Mouse (Mus musculus) retina, embryonic 14.5 days (tissue): ENCODE data around the gene Adamtsl1.

Experiments
- DNase-seq: peaks from one replicate; pipeline ENCODE4 v3.0.0-alpha.2; 2015; ENCODE audit warnings: low spot score

Adamtsl1 gene

DNA sequence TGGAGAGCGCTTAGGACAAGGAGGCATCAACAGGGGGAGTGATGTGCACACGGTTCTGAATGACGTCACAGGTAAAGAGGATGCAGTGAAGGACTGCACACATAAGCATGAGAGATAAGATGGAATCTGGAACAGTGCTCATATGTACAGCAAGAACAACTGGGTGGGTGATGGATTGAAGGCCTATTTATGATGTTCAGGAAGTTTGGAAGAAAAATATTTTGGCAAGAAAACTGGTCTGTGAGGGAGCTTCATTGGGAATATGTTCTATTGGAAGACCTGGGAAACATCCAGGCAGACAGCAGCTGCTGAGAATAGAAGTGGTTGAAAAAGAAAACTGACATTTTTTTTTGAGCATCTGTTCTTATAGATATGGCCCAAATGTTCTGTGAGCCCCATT, 300.4 kb downstream of the Adamtsl1 start:
- no peak for DNase-seq

DNA sequence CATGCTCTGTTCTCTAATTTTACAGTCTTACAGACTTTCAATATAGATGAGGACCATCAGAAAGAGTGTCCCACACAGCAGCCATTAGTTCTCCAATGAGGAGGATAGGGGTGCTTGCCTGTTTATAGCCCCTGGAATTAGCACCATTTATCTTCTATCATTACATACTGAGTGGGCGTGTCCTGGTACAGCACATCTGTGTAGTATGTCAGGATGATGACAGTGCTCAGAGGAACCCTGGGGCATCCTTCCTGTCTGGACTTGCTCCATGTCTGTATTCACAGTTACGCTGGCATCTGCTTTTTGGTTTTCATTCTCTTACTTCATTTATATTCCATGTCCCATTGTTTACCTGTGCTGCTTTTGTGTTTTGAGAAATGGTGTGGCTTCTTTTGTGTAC, 304.5 kb downstream of the Adamtsl1 start:
- no peak for DNase-seq

DNA sequence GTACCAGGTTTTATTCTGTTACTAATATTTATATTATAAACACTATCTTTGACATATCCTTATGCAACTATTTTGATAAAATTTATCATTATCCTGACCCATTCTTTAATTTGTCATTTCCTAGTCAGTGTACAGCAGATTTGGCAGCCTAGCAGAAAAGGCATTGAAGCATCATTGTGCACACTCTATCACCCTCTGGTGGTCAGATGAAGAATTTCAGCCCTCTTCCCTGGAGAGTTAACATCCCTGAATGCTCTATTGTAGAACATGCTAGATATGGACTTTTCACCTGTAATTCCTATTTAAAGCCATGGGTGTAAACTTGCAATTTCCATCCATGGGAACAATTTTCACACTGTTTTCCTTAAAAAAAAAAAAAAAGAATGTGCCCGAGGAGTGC, 305.2 kb downstream of the Adamtsl1 start:
- peak; percentile 87 for DNase-seq

DNA sequence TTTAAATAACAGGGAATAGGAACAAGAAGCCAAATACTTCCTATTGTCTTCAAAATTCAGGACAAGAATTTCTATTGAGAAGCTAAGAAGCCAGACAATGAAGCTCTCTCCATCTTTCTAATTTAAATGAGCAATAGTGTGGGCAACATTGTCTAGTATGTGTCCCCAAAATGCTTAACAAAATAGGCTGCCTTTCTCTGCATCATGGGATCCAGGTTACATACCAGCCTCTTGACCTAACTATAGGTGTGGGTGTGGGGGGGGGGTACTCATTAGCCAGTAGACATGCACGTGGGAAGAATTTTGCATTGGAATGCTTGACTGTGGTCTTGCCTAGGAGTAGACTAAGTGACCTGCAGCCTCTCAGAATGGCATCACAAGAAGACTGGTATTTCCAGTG, 305.9 kb downstream of the Adamtsl1 start:
- DNase-seq: no peak

DNA sequence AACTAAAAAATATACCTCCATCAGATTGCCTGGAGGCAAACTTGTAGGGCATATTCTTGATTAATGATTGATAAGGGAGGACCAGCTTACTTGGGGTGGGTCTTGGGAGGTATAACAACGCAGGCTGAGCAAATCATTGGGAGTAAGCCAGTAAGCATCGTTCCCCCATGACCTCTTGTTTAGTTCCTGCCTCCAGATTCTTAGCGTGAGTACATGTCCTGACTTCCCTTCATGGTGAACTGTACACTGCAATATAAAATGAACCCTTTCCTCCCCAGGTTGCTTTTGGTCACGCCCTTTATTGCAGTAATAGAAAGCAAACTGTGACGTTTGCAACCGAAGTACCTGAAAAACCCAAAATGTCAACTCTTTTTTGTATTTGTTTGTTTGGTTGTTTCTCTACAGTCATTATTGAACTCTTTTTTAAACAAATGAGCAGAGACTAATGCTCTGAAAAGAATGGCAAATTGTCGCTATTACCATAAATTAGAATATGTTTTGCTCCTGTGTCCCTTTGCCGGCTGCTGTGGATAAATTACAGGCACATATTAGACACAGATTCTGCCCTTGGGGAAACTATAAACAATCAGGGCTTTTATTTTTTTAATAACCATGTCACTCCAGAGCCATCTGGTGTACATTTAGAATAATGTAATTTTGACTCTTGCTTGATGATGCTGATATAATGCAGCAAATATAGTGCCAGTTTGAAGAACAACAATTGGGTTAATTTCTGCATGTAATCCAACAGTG, 310.2 kb downstream of the Adamtsl1 start:
- DNase-seq: no peak

DNA sequence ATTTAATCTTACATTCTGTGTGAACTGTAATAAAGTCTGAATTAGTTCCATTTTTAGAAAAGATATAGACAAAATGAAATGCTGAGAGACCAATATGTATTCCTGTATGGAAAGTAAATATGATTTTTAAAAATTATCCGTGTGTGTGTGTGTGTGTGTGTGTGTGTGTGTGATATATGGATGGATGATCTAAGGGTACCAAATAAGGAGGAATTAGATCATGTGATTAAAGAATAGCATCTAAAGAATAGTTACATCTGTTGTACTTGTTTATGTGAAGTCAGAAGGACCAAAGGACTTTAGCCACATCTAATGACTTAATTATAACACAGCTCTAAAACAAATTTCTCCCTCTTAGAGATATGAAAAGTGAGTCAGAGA, 310.7 kb downstream of the Adamtsl1 start:
- no peak for DNase-seq

DNA sequence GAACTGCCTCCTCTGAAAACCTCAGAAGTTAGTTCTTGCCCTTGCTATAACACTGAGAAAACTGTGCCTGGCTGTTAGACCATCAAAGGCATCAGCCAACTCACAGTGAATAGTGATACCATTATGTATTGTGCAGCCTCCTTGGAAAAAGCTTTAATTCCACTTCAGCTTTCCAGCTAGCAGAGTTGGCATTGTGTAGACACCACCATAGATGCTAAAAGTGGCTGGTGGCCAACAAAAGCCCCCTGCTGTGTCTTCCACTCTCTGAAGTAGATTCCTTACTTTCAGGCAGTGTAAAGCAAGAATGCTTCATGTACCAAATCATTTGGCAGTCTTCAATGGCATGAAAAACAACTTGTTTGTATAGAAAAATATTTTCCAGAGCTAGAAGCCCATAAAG, 323.1 kb downstream of the Adamtsl1 start:
- no peak for DNase-seq

DNA sequence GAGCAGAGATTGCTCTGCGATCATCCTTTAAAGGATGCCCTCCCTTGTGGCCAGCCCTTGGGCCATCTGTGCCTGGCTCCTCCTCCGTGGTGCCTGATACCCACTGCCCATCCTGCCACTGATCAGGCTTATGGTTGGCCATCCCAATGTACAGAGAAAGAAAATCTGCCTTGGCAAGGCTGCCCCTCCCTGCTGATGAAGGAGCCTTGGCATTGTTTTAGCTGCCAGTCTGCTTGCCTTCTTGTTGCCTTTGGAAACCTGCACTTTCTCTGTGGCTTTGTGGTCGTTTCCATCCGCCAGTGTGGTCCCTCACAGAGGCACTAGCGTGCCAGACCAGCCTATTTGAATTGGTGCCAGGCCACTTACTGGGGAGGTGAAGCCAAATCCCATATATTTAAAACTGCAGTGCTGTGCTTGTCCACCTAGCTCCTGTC, 323.6 kb downstream of the Adamtsl1 start:
- no peak for DNase-seq

DNA sequence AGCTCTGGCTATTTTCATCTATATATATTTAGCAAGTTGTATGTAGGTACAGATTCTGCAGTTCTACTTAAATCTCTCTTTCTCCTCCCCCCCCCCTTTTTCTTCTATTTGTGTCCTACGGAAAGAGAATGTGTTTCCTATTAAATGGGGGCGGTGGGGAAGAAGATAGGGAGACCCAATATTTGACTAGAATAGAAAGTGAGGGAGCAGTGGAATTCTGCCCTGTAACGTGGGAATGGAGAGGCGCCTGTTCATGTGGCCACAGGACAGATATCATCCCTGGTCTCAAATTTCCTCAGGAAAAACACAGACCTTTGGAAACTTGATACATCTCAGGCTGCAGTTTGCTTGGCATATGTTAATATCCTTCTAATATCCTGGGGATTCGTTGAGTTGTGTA, 324.1 kb downstream of the Adamtsl1 start:
- DNase-seq: no peak

DNA sequence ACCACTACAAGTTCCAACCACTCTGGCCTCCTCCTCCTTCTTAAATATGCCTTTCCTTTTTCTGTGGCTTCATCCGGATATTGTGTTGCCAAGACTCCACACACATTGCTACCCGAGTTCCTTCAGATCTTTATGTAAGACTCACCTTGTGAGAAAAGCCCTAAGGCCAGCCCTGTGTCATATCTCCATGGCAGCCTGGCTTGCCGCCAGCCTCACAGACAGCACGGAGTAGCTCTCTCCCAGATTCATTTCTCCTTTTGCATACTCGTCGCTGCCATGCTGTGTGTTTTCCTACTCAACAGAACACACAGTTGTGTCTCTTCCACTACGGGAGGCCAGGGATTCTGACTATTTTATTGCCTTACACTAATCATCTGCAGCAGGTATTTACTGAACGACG, 328.1 kb downstream of the Adamtsl1 start:
- no peak for DNase-seq

DNA sequence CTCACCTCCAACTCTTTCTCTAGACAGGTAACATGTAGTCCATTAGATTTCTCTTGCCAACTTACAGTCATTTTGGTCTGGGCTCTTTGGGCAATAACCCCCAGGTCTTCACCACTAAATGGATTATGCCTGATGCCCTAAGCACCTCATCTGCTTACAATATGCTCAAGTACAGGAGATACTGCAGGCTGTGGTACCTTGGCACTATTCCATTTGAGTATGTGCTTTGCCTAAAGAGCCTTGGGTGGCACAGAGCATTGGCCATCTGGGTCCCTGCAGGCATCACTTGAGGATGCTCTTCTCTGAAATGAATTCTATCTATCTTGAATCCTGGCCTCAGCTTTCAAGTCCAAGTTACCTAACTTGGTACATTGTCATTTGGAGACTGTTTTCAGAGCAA, 330.4 kb downstream of the Adamtsl1 start:
- DNase-seq: no peak

DNA sequence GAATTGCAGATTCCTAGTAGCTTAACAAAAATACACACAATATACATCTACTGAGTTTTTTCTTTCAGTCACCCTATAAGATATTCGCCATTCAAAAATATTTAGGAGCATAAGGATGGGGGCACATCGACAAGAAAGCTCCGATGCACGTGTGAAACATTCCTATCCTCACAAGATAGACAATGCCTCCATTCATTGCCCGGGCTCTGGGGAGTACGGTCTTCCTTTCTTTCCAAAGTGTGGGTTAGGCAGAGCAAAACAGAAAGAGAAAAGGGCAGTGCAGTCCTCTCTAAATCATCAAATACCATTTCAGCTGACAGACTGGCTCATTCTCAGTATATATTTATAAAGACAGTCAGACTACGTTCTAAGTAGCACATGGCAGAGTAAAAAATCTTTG, 332.0 kb downstream of the Adamtsl1 start:
- DNase-seq: no peak

DNA sequence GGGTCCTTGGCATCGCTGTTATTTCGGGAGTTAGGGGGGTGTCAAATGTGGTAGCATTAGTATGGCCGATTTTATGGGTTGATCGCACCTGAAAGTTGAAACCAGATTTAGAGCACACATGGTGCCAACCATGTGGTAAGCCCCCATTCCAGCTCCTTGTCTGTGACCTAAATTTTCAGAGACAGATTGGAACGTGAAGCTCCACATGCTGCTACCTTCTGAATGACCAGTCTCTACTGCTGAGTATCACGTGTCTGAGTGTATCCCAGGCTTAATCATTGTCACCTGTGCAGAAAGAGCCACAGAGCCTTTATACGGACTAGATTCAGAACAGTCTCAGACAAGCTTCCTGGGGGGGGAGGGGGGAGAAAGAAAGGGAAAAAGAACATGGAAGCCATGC, 339.4 kb downstream of the Adamtsl1 start:
- no peak for DNase-seq

DNA sequence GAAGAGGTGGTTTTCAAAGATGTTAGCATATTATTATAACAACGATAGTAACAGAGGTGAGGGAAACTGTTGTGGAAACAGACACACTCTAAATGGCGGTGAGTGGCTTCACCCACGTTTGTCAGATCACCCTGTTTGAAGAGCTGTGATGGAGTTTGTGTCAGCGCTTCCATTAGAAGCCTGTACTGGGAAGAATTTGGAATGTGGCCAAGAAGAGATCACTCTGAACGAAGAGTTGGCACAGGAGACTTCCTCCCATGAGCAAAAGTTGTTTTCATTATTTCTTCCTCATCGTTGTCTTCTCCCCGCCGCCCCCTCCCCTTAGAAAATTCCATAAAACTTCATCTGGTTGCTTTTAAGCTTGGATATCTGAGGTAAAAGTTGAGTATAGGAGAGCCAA, 340.5 kb downstream of the Adamtsl1 start:
- no peak for DNase-seq

DNA sequence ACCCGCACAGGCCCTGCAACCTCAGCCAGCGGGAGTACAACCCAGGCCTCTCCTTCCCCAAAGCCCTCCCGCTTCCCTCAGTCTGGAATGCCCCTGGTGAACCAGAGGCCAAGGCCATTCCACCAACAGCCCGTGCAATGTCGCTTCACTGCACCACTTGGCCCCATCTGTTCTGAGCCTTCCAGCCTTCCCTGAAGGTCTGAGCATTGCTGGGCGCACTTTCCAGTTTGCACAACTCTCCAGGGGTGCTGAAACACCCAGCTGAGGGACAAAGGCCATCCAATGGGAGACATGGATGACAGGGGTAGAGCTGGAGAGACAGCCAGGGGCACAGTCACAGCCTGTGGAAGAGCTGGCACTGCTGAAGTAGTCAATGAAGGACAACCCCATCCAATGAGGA, 365.4 kb downstream of the Adamtsl1 start:
- no peak for DNase-seq

DNA sequence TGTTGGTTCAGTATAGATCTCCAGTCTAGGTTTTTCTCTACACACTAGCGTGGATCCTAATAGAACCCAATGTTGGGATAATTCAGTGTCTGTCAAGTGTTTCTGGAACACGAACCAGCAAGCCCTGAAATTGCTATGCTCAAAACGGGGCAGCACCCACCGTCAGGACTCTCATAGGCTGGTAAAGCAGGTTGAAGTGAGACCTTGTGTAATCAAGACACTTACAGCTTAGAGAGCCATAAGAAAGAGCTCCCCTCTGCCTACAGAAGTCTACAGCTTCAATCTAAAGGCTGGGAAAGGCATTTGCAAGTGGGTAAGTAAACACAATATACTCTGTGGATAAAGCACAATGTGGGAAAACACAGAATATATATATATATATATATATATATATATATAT, 367.3 kb downstream of the Adamtsl1 start:
- no peak for DNase-seq

DNA sequence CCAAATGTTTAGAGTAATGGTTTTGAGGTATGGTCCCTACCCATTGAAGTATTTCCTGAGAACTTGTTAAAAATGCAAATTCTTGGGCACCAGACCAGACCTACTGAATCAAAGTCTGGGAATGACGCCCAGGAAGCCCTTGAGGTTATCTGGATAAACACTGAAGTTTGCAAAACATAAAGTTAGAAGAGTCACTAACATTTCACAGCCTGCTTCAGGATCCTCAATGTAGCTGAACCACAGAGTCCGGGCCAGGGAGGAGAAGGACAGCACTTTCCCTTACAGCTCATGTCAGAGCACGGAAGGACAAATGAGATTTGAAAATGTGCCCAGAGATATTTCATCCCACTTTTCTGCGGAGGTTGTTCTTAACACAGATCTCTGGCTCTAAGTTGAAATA, 370.1 kb downstream of the Adamtsl1 start:
- no peak for DNase-seq

DNA sequence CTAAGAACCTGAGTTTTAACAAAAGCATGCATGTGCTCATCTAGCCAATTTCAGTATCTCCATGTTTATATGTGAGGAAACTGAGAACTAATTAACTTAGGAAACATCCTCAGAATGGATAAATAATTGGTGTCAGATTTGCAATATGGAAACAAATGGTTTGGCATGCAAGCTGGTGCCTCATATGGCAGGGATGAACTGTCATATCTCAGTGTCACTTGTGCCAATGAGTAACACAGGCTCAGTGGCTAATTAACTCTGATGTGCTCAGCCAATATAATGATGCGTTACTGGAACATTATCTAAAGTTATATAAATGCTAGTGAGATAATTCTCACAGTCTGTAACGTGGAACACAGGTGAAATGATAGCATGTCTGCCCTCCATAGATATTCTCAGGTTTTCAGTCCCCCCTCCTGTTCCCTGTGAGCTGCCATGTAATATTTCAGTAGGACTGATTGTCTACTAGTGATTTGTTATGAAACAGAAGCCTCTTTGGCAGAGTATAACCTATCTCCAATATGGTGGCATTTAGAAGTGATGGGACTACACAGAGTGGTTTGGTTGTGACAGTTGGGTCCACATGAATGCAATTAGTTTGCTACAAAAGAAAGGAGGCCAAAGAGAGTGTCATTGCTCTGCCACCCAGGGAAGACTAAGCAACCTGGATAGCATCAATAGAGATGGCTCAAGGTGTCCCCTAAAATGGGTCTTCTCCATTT, 376.1 kb downstream of the Adamtsl1 start:
- no peak for DNase-seq

DNA sequence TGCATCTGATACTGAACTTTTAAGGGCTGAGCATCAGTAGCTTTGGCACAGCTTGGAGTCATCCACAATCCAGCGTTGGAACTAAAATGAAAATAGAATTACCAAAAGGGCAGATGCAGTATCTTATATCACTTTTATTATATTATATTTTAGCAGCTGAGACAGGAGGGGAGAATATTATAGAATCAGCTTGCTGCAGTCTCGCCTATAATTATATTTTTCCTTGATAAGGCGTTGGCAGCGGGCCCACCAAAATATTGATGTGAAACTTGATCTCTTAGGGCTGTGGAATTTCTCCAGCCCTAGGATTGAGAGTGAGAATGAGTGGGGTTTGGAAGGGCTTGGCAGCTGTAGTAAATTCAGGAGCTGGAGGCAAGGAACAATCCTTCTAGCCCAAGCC, 387.3 kb downstream of the Adamtsl1 start:
- no peak for DNase-seq

DNA sequence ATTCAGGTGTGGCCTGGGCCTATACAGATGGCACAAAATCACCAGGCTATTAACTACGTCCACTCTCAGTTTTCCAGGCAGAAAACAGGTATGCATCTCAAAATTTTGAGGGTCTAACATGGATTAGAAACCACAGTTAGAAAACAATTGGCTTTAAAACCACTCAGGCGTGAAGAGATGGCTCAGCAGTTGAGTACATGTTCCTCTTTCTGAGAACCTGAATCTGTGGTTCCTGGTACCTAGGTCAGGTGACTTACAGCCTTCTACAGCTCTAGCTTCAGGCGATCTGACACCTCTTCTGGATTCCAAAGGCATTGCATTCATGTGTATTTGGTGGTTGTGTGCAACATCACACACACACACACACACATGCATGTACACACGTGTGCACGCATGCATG, 390.2 kb downstream of the Adamtsl1 start:
- no peak for DNase-seq

DNA sequence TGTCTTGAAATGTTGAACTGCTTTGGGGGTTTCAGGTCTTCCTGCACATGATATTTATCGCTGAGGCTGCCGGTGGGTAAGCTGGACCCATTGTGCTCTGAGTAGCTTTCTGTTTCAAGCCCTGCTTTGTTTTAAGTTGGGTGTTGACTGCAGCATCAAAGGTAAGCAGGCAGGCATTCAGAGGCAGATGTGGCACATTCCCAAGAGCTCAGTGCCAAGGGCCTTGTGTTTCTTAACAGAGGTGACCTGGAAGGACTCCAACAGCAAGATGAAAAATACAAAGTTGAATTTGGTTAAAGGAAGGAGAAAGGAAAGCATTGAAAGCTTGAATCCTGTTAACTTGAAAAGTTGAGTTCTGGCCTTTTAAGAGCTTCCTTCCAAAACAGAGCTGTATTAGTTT, 402.1 kb downstream of the Adamtsl1 start:
- DNase-seq: no peak

DNA sequence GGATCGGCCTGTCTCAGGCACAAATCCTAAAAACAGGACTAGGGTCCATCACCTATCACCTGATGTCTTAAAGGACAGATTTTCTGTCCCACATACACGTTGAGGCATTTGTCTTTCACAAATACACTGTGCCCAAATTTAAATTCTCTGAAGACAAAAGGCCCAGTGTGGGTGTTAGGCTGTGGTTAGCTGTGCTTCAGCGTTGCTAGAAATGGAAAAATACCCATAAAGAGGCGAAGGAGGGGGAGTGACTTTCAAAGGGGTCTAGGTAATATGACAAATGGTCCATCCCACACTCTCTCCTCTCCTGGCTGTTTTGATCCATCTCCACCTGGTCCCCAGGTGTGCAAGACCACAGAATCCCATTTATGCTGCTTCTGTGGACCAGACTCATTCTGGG, 404.4 kb downstream of the Adamtsl1 start:
- DNase-seq: no peak

DNA sequence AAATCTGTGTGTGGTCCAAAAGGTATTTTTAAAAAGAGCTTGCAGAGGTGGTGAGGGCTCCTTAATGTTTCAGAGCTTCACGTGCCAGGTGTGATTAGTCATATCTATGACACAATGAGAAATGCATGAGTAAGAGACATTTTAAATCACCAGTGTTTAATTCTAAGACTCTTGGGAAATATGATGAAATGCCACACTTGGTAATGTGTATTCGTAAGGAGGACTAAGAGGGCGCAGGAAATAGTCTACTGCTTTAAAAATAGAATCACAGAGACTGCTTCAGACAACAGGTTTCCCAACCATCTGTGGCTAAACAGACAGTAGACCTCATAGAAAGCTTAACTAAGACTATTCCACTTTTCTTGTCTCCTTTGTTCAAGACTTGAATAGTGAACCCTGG, 406.5 kb downstream of the Adamtsl1 start:
- no peak for DNase-seq

DNA sequence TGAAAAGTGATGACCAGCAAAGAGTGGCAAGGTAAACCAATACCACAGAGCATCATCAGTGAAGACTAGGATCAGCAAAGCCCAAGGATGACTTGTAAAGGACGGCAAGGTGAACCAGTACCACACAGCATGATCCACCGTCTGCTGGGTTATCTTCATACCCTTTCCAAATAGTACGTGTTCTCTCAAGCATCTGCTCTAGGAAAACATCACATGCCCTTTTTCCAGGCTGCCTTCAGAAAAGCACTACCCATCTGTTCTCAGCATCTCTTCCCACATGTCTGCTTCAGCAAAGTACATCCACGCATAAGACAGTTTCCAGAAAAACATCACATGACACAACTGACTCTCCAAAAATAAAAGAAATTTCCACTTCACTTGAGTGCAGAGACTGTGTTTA, 408.8 kb downstream of the Adamtsl1 start:
- DNase-seq: no peak
